Mouse (Mus musculus) B cell, adult 2 months (primary cell): Measurements from ENCODE around the gene Ugt1a8.

ENCODE experiments used
- DNase-seq, 2 experiments: peaks; one replicate each; pipeline ENCODE4 v3.0.0; 2022

The Ugt1a8 gene

GRCm38 (mm10) chr1:88224029-88224776 is 136.6 kb downstream of the Ugt1a8 start:
- no peak for DNase-seq

DNA sequence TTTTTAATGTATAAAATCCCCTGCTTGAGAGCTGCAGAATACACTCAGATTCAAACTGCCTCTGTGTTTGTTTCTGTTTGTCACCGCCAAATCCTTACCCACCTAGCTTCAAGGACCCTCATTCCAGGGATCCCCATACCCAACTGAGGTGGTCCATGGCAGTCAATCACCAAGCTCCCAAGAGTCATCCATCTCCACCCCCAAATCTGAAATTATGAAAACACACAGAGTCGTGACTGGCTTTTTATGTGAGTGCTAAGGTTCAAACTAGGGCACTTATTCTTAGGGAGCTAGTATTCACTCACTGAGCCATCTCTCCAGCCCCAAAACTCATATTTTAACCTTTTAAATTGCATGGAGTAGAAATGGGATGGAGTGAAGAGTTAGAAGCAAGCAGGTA is 137.7 kb downstream of the Ugt1a8 start:
- peak in 1 of 2 experiments; percentile 2 for DNase-seq

GRCm38 (mm10) chr1:88225741-88226140 is 138.1 kb downstream of the Ugt1a8 start:
- DNase-seq = peak in 1 of 2 experiments; percentile 1

GRCm38 (mm10) chr1:88226670-88227379 is 139.2 kb downstream of the Ugt1a8 start, which contains the start of gene Mroh2a:
Gene Mroh2a, plus strand, starts transcription at chr1:88226986.
- DNase-seq = no peak

- no peak for DNase-seq
These were observed 139.9 kb downstream of the Ugt1a8 start for GRCm38 (mm10) chr1:88227482-88227881.

DNA sequence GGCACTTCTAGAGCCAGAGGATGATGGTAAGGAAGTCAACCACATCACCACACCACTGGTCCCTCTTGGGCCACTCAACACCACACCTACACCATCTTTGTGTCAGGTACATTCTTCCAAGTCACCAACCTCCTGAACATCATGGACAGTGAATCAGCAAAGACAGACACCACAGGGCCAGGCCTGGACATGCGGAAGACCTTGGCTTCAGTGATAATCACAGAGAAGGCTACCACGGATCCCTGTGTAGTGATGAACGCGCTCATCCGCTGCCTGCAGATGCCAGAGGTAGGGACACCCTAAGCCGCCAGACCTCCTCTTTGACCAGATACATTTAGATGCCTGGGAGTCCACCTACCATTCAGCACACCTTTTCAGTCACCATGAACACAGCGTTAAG is 140.5 kb downstream of the Ugt1a8 start:
- no peak for DNase-seq

DNA sequence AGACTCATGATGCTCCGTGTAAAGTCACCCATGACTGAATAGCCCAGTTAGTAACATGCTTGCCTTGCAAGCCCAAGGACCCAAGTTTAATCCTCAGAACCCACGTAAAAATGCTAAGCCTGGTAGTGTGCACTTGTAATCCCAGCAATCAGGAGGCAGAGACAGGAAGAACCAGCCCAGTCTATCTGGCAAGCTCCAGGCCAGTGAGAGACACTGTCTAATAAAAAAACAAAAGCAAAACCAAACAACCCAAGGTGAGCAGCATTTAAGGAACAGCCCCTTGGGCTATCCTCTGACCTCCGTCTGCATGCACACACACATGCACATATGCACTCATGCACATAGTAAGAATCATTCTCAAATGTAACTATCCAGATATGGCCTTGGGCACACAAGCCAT is 142.0 kb downstream of the Ugt1a8 start:
- no peak for DNase-seq

DNA sequence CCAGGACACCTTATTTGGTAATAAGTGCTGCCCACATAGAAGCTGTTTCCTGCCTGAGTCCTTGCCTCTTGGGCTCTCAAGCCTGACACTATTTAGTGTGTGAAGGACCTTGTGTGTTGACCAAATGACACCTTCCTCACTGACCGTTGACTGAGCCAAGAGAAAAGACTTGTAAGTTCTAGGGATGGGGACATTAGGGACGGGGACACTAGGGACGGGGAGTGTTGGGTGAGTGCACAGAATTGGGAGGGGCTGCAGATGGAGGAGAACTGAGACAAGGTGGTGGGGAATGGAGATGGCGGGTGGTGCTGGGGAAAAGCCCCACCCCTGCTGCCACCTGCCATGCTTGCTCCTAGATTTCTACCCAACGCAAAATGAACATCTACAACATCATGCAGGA is 142.4 kb downstream of the Ugt1a8 start:
- DNase-seq = no peak

DNA sequence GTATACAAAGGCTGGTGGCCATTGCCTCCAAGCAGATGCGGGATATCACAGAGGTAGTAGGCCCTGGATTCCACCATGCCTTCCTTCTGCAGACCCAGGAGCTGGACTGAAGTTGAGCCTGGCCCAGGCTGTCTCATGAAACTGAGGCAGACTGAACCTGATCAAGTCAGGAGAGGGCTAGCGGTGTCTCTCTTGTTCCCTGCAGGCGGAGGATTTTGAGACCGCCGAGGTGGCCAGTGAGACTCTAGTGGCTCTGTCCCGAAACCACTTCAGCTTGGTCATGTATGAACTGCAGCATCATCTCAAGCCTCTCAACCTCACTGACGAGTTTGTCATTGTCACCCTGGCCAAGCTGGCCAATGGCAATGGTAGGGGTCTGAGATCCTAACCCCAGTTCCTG is 142.8 kb downstream of the Ugt1a8 start:
- DNase-seq = no peak

DNA sequence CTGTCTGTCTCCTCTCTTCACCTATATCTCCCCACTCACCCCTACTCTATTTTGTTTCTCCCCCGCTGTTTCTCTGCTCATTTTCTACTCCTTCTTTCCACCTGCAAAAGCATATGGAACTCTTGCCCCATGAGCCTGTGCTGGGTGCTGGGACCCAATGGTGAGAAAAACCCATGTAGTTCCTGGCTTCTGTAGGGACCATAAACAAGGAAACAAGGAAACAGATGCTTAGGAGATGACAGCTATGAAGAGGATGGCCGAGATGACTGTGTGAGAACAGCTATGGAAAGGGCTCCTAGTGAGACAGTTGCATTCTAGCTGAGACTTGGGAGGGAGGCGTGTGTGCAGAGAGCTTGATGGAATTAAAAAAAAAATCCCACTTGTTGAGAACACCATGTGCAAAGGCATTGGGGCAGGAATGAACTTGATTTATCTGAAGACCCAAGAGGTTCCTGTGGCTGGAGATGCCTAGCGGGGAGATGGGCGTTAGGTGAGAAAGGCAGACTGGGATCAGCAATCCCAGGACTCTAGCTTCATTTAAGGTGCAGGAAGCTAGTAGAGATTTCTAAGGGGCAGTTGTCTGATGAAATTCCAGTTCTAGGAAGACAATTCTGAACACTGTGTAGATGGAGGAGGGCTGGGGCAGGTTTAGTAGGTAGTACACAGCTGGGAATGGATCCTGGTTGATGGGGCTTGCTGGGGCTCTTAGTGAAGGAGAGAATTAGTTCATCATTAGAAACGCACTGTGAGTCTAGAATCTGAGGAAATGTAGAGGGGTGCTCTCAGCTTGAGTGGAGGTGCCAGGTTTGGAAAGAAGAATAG is 143.6 kb downstream of the Ugt1a8 start:
- DNase-seq = no peak

DNA sequence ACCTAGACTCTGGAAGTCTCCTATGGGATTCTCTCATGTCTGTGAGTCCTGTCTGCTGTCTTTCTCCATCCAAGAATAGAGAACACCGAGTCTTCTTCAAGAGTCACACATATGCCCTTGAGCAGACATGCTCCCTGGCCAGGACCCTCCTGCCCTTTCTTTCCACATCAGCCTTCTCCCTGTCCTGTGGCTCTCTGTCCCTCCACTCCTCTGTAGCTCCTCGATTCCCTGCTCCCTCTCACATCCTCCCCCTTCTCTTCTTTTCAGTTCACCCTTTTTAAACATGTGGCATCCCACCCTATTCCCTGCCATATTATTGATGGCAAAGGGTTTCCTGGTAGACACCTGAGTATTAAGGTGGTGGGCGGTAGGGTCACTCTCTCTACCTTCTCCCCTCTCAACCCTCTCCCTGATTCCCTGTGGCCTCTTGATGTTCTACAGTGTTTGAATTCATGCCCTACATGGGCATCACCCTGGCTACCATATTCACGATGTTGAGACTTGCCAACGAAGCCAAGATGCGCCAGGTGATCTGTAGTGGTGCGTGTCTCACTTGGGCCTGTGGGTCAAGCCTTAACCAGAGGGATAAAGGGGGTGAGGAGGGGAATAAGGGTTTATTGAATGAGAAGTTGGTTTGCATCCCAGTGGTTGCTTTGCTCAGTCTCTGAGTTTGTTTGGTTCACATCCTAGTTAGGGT is 144.3 kb downstream of the Ugt1a8 start:
- DNase-seq = no peak

DNA sequence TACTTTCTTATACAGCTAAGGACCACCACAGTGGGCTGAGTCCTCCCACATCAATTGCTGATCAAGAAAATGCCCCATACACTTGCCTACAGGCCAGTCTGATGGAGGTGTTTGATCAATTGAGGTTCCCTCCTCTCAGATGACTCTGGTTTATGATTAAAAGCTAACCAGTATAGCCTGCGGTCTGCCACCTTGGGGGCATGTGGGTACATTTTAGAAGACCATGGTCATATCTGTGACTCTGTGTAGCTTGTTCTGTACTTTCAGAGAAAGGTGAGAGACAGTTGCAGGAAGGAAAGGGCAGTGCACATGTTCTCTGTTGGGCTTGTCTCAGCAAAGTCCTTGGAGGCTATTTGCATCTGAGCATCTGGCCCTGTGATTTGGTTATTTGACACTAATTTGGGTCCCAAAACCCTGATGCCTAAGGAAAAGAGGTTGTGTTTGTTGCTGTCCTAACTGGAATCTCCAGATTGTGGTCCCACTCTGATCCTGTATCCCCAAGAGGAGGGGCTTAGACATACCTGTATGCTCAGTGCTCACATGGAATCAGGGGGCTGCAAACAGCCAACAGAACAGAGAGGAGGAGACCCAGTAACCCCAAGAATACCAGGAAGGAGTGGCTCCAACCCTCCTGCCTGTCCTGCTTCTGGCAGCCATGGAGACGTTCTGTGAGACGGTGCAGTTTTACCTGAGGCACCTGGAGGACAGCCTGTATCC is 145.2 kb downstream of the Ugt1a8 start:
- DNase-seq = no peak

DNA sequence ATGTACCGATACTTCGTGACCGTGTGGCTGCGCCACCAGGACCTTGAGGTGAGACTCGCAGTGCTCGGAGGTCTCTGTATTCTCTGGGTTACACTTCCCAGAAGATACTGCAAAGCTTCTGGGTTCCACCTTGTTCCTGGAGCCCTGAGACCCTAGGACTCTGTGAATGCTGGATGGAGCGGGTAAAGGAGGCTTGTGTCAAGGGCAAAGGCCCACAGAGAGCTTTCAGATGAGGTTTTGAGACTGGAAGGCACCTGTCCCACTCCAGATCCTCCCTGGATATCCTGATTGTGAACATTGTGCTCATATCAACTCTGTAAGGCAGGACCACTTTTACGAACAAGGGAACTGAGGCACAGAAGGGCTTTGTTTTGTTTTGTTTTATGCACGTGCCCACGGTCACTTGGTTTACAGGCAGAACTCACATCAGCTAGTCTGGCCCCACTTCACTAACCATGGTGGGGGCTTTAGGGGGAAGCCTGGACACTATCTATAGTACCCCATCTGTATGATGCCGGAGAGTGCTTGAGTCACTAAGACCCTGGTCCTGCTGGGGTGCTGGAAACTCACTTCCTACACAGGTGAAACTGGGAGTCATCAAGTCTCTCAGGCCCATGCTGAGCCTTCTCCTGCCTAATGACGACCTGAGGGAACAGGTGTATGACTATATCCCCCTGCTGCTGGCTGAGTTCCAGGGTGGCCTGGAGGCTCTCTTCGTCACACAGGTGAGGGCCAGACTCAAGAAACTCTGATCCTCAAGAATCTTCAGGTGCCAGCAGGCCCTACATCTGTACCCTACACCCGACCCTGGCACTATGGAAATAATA is 146.0 kb downstream of the Ugt1a8 start:
- DNase-seq = no peak

DNA sequence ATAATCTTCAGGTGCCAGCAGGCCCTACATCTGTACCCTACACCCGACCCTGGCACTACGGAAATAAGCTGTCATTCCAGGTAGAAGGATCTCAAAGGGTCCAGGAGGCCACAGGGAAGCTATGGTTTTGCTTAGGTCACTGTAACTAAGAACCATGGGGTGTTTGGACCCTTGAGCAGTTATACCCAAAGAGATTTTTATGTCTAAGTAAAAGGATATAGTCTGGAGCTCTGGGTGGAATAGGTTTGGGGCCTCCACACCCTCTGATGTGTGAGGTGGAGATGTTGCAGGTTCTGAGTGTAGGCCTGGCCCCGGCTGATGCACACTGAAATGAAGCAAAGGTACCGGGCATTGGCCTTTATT is 146.6 kb downstream of the Ugt1a8 start:
- DNase-seq = no peak

DNA sequence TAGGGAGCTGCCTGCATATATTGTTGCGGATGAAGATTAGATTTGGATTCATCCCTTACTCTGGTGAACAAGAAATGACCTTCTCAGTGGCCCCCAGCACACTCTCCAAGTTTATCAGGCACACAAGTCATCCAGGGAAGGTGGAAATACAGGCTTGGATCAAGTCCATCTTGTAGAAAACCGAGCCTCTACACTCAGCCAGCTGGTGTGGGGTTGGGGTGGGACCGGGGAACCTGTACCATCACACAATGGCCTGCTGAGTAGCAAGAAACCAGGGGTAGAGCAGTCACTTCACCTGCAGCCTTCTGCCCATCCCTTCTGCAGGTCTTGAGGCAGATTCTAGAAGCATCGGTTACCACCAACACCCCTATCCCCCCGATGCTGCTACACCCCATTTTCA is 147.0 kb downstream of the Ugt1a8 start:
- DNase-seq = no peak

DNA sequence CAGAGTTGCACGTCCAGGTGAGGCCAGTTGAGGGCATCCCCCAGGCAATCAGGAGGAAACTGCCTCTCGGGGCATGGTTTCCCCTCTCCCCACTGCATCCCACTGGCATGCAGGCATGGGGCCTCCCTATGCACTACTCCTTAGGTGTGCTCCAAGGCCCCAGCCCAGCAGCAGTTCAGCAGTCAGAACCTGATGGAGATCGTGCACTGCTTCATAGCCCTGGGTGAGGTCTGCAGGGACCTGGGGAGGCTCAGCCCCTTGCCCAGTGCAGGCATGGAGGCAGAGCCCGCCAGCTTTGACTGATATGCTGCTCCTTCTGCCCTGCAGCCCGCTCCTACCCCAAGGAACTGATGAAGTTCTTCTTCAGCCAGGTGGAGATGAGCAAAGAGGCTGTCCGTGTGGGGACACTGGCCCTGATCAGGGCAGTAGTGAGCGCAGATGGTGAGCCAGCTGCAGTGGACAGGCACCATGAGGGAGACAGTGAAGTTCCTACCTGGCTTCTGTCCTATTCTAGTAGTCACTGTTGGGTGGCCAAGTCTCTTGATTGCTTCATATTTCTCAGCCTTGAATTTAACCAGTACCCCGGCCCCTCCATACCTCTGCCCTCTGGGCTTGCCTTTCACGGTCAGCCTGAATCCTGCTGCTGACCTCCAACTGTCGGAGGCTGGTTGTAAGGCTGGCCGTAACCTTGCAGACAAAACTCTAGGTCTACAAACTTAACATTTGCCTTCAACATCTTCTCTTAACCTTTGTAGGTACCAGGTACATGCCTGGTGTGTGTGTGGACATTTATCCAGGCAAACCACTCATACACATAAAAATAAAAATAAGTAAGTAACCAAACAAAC is 147.7 kb downstream of the Ugt1a8 start:
- no peak for DNase-seq

DNA sequence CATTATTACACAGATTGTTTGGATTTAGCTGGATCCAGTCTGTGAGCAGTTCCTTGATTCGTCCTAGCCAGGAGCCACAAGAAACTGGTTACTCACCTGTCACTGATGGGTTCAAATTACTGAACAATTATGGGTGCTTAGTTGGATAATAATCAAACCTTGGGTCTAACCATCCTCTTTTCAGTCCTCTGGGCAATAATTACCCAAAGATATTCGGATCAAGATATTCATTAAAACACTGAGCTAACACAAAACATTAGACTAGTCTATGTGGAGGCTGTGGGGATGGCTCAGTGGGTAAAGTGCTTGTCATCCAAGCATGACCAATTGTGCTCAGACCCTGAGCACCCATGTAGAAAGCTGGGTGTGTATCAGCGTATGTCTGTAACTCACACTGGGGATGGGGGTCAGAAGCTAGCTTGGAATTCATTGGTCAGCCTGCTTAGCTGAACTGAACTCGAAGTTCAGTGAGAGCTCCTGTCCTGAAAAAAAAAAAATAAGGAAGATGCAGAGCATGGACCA is 148.3 kb downstream of the Ugt1a8 start:
- no peak for DNase-seq

GRCm38 (mm10) chr1:88237311-88237710 is 149.7 kb downstream of the Ugt1a8 start:
- DNase-seq = no peak

DNA sequence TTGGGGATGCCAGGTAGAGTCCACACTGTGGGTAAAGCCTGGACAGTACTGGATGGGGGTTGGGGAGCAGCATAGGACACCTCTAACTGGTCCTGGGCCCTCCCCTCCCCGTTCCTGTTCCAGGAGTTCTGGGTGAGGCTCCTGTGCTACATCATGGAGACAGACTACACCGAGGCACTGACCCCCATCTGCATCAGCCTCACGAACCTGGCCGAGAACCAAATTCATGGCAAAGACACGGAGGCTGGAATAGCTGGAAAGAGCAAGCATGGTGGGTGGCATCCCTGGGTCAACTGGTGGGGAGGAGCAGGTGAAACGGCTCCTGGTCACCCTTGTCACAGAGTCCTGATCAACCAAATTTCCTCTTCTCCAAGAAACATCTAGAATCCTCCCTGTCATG is 151.2 kb downstream of the Ugt1a8 start:
- DNase-seq = no peak

GRCm38 (mm10) chr1:88240072-88240471 is 152.5 kb downstream of the Ugt1a8 start:
- no peak for DNase-seq
